Mouse (Mus musculus) left cerebral cortex, postnatal 10 days (tissue): ENCODE results near the gene Mlxip. TPM values are rescaled to one million over a fixed set of nuclear protein-coding genes. Genes with fewer than 3 reads are reported as not detected.

Experiments used
- DNase-seq, 2 experiments: peaks; one replicate each; pipeline ENCODE4 v3.0.0; 2021 to 2022; ENCODE audit warnings: low spot score in 2 of 2, mixed read lengths in 1 of 2; ENCODE audit errors: extremely low spot score in 1 of 2
- intact Hi-C: fragments of 180-260 bp; cut with DNase I; formaldehyde crosslinking; loops from one replicate; pipeline ENCODE4 v1.15.1; 2025
- total RNA-seq, 2 experiments: library from RNA; stranded (reverse); gene quantifications; 2 replicates each; pipeline ENCODE4 v1.2.3; 2021

Gene Mlxip
- total RNA-seq, 2 experiments from 2014 or later: 22.6 to 24.6 TPM

DNA sequence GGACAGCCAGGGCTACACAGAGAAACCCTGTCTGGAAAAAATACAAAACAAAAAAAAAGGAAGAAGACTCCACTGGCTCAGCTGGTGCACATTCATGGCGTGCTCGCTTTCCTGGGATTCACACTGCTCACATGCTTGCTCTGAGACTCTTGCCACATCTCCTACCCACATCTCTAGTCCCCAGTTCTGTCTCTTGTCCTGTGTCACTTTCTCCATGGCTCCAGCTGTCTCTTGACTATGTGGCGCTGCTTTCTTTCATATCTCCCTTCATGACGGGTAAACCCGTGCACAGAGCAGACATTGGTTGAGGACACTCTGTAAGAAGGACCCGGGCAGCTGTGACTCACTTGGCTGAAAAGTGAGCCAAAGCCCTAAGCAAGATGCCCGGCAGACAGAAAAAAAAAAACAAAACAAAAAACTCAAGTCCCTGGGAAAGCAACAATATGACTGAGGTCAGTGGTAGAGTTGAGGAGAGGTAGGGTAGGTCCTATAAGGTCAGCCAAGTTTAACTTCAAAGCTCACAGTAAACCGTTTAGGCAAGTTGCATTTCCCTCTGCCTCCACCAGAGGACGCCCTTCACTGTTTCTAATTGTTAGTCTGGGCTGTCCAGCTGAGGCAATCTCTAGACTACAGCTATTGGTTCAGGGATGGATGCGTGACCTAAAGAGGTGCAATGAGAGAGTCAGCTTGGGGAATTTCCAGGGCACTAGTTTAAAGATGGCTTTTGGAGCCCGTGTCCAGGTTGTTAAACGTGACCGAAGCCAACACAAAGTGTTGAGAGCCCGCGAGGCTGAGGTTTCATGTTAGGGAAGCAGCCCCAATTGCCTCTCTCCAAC is 17.3 kb upstream of the Mlxip start:
- DNase-seq: peak; percentile 62 to 76
- intact Hi-C loops: loop anchor here (5.0 kb wide), 1 partner anchor 60 kb away; no protein-coding TSS in a partner anchor

DNA sequence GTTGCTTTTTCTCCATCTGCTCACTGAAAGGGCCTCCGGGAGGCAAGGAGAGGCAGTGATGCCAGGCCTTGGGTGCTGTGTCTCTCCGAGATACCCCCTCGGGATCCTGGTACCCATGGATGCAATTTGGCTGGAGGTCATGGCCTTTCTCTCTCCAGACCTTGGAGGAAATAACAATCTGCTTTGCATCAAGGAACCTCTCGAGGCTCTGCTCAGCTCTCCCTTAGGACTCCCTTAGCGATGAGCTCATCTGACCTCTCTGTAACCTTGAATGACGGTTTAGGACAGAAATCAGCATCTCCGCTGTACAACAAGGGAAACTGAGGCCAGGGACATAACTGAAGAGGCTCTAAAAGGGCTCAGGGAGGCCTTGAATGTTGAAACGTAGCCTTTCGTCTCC is 15.9 kb upstream of the Mlxip start:
- intact Hi-C loops: loop anchor here (5.0 kb wide), 1 partner anchor 59 kb away; no protein-coding TSS in a partner anchor
- DNase-seq: no peak

DNA sequence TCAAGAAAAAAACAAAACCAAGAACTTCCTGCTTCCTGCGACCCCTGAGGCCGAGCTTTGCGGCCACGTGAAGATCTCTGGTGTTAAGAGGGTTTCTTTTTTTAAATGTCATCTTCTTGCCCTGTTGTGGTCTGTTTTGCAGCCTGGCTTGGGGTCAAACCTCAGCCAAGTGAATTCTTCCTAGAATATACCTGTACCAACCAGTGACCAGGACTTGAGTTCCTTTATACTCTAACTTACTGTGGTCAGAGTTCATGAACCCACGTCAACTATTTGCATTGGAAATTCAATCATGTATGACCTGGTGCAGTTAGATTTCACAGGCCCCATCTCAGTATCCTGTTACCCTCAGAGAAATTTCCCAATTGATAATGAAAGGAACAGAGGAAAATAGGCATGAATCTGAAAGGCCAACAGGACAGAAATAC is 15.1 kb upstream of the Mlxip start:
- intact Hi-C loops: loop anchor here (5.0 kb wide), 1 partner anchor 58 kb away; no protein-coding TSS in a partner anchor
- DNase-seq: no peak

DNA sequence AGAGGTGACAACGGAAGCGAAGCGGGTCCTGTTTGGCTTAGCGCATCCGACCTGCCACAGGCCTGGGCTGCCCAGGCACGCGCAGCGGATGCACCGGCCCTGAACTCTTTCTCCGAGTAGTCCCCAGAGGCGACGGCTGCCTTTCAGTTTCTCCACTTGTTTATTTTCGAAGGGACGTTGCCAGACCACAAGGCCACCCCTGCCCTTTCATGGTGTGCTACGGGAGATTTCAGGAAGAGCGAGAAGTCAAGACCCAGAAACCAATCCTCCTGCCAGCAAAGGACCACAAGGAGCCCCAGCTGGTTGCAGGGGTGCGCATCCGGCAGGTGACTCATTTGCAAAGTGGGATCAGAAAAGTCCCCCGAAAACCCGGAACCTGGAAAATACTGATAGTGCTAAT is 12.6 kb upstream of the Mlxip start:
- peak in 1 of 2 experiments; percentile 85 for DNase-seq

DNA sequence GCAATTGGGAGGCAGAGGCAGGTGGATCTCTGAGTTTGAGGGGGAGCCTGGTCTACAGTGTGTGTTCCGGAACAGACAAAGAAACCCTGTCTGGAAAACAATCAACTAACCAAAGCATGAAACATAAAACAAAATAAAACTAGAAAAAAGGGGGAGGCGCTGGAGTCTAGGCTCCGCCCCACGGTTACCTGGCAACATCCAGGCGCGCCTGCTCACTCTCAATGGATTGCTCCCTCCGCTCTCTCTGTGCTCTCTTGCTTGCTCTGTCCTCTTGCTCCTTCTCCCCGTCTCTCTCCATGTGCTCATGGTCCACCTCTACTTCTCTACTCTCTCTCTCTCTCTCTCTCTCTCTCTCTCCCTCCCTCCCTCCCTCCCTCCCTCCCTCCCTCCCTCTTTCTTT is 11.9 kb upstream of the Mlxip start:
- DNase-seq: no peak
- intact Hi-C loops: no loop called here

More for the DNA sequence above, 12.6 kb upstream of the Mlxip start:
- intact Hi-C loops: no loop called here

DNA sequence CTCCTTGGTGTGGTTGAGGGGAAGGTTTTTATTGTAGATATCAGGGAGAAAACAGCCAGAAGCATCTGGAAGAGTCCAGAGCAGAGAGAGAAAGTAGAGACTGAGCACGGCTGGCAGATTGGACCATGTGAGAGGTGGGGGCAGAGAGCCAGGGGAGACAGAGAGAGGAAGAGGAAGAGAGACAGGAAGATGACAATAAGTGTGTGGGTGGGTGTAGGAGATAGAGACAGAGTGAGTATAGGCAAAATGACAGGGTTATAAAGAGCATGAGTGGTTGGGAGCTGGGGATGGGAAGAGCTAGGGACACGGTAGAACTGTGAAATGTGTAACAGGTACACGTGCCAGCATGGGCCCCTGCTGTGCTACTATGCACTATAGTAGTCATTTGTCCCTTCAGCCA is 6.1 kb upstream of the Mlxip start:
- intact Hi-C loops: no loop called here
- DNase-seq: no peak

DNA sequence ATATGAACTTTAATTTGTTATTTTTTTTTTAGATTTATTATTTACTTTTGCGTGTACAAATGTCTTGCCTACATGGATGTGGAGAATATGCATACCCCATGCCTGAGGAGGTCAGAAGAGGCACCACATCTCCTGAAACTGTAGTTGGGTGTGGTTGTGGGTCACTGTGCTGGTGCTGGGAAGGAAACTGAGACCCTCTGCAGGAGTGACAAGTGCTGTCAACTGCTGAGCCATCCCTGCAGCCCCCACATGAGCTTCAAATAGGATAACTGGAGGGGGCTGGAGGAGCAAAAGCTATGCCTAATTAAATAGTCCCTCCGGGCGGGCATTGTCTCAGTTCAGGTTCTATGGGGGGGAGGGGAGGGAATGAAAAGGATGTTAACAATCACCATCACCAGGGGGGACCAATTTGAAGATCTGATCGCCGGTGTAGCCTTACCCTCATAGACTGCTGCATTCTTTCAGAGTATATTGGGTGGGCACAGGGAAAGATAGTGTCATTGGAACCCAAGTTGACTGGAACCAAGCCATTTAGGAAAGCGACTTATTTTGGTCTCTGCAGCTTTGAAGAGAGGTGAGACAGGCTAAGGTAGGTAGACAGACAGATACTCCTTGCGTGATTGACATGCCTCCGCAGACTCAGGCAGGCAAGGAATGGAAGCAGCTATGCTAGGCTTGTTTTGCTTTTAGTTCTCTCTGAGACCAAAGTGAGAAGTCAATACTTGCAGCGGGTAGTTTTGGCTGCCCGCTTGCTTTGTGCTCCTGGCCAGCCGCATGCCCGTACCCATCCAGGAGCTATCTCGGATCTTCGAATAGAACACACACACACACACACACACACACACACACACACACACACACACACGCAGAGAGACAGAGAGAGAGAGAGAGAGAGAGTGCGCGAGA is 3.8 kb upstream of the Mlxip start:
- DNase-seq: no peak
- intact Hi-C loops: no loop called here

DNA sequence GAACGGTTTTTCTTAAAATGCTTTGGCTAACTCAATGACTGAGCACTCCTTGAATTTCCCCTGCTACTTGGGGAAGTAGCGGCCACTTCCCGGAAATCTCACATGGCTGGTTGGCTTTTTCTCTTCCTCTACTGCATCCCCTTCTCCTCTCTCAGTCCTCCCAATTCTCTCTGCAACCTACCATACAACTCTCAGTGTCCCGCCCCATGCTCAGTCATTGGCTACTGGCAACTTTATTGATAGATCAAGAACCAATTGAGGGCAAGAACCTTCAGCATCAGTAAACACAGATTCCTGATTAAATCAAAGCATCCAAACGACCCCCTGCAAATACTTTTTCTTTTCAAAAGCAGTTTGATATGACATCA is 3.2 kb upstream of the Mlxip start:
- DNase-seq: peak; percentile 51 to 67
- intact Hi-C loops: no loop called here

DNA sequence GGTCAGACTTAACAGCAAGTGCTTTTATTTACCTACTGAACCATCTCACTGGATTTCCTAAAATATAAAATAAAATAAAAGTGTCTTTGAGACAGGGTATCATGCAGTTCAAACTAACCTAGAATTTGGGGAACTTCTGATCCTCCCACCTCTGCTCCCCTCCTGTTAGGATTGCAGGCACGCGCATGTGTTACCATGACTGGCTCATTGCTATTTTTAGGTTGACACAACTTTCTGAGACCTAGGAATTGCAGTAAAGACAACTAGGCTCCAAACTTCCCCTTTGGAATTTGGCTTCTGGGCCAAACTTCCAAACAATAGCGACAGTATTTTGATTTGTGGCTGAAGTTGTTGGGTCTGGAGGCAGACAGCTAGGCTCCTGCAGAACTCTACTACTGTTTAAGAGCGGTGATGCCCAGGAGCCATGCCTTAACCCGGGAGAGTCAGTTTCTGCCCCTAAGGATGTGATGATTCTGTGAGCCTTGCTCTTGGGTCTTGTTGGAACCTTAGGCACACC is 754 bp upstream of the Mlxip start:
- no peak for DNase-seq
- intact Hi-C loops: no loop called here

DNA sequence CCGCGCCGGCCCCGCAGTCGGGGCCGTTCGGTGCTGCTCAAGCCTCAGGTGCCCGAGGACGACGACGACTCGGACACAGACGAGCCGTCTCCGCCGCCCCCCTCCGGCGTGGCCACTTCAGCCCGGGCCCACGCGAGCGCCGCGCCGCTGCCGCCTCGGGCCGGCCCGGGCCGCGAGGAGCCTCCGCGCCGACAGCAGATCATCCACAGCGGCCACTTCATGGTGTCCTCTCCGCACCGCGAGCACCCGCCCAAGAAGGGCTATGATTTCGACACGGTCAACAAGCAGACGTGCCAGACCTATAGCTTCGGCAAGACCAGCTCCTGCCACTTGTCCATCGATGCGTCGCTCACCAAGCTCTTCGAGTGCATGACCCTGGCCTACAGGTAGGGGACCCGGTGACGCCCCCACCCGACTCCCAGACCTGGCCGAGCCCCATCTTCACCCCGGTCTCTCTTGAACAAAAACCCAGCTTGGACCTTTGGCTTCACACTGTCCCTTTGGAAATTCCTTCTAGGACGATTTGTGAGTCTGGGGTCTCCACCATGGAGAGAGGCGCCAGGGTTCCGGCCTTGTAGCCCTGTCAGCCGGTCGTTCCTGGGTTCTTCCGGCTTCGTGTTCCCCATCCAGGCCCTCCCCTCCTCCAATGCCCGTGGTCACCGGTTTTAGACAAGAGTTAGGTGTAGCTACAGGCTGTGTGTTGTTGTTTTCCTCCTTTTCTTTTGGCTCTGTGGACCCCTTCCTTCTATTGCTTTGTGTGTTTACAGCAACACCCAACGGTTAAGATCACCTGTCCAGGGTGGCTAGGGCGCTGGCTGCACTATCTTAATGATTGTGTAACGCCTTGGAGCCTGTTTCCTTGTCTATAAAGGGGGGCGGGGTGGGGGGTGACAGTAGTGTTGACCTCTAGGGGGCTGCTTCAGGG is 621 bp downstream of the Mlxip start:
- DNase-seq: no peak
- intact Hi-C loops: no loop called here

DNA sequence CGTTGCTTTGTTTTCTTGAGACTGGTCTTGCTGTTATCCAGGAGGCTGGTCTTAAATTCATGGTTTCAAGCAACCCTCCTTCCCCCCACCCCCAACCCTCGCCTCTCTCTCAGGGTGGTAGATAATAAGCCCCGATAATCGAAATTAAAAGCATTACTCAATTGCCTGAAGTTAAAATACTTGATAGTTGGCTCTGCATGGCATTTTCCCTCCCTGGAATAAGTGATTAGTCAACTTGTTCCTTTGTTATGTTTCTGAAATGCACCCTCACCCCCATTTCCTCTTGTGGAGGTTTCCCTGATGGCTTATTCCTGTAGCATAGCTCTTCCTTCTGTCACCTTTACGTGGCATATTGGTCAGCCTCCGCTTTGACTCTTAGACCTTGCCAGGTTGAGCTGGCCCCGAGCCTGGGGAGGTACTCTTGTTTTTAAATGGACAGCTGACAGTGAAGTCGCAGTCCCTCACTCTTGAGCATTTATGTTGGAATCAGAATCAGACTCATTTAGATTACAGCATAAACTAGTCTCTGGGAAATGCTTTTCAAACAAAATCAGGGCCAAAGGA is 2.4 kb downstream of the Mlxip start:
- no peak for DNase-seq
- intact Hi-C loops: no loop called here

DNA sequence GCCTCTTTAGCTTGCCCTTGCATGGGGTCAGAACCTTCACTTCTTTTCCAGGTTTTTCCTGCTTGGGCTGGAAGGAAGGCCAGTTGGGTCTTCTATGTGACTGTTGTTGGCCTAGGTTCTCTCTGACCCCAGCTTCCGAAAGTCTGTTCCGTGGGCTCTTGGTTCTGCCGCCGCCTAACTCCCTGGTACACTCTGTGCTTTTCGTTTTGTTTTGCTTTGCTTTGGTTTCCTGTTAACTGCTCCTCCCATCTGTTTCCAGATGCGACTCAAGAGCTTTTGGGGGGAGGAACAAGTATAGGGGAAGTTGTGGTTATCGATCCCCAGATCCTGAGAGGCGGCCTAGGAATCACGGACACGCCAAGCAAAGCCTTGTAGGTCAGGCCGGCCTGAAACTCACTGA is 3.2 kb downstream of the Mlxip start:
- intact Hi-C loops: no loop called here
- DNase-seq: no peak

DNA sequence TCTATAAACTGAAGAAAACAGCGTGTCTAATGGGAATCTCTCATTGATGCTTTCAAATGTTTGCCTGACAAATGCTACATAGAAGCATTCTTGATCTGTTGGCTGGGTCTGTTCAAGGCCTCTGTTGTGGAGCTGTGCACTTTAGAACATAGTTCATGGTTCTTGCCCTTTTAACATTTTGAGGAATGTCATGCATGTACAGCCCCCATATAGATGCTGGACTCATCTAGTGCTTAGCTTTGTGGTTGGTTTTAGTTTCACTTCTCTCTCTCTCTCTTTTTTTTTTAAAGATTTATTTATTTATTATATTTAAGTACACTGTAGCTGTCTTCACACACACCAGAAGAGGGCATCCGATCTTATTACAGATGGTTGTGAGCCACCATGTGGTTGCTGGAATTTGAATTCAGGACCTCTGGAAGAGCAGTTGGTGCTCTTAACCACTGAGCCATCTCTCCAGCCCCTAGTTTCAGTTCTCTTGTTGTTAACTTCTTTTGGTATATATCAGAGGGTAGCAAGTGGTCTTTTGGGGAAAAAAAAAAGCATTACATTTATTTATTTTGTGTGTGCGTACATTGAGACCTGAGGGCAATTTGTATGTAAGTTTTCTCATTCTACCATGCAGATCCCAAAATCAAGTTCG is 4.4 kb downstream of the Mlxip start:
- DNase-seq: no peak

DNA sequence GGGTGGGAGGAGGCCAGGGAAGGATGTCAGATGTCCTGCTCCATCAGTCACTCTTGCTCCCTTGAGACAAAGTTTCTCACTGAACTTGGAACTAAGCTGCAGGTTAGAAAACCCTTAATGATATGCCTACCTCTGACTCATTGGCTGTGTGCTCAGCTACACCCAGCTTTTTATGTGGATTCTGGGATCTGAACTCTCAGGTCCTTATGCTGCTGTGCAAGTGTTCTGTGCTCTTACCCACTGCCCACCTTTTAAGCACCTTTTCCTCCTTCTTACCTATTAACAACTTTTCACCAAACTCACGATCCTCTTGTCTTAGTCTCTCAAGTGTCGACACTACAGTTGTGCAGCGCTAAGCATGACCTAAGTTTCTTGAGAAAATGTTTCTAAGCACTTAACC is 9.9 kb downstream of the Mlxip start:
- no peak for DNase-seq
- intact Hi-C loops: no loop called here

More for the DNA sequence above, 4.4 kb downstream of the Mlxip start:
- intact Hi-C loops: no loop called here

DNA sequence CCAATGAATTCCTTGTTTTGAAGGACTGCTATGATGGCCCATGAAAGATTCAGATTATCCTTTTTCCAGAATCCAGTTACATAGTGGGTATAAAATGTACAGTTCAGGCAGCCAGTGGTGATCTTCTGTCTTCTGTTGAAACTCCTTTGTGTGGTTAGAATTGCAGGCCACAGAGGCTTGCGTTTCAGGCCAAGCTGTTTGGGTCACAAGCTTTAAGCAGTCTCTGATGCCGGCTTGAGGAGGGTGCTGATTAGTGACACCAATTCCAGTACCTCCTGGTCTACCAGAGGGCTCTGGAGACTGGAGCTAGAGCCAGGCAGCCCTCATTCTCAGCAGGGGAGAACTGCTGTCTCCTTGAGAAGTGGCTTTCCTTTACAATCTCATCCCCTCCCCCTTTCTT is 12.4 kb downstream of the Mlxip start:
- intact Hi-C loops: no loop called here
- DNase-seq: no peak

DNA sequence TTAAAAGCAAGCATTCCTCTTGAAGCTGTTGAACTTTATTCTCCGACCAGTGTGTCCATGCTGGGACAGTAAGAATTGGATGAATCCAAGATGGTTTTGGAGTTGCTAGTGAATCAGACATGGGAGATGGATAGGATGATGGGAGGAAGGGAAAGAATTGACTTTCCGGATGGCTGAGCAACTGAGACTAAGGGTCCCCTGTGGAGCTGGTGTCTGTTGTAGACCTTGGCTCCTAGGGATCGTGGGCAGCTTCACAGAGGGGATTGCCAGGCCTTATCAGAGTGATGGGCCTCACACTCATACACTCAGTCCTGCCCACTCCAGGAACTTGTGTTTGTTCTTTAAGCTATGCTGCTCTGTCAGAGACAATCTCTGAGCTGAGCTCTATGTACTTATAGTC is 13.6 kb downstream of the Mlxip start:
- intact Hi-C loops: no loop called here
- DNase-seq: no peak

DNA sequence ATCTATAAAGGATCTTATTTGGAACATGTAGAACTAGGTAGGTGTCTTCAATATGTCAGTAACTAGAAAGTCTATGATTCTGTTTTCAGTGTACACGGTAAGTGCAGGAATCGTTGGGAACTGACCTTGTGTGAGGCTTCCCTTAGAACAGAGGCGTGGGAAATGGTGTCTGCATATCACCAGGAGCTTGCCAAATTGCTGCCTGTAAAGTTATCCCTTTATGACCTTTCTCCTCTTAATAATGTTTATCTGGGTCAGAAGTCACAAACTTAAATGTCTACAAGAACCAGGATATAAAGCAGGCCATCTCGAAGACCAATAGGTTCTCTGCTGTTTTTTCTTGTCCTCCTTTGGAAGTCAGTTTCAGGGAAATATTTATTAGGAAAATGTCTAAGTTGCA is 17.6 kb downstream of the Mlxip start:
- intact Hi-C loops: no loop called here
- DNase-seq: no peak

DNA sequence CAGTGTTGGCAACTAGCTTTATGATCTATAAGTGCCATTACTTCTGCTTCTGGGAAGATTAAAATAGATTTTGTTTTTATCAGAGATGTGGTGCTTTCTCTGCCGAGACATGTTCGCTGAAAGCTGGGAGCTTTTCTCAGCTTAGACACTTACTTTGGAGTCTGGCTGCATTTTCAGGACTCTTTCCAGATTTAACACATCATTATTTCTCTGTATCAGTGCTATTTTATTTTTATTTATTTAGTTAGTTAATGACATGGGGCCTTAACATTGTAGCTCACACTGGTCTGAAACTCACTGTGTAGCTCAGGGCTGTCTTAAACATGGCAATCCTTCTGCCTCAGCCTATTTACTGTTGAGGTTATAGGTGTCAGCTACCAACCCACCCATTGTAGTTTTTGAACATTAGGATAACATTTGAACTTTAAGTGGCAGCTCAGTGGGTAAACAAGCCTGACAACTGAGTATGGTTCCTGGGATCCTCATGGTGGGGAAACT is 19.3 kb downstream of the Mlxip start:
- DNase-seq: no peak

More for the DNA sequence above, 19.3 kb downstream of the Mlxip start:
- intact Hi-C loops: no loop called here
